24 mouse cellular contexts compared by ENCODE assay signal in genomic region chr2:61807781-61808180, GRCm38 (mm10). TPM values are rescaled to one million over a fixed set of nuclear protein-coding genes. Genes with fewer than 3 reads are reported as not detected.
DNase-seq lines count a peak whose midpoint lies in the region; ATAC-seq lines count a peak whose summit lies in the region.
"Had no signal": no experiment of that assay in that cellular context is flagged by ENCODE, and none has a peak within 500 bp of the region (broad histone marks: within the 10 kb centered on the region; RNA-seq: fewer than 3 reads in every experiment).

No protein-coding gene starts in this region.

- H3K27me3 ChIP-seq in embryonic facial prominence, embryonic 11.5 days (ENCODE audit: control insufficient read depth, insufficient read depth, low read length): peaks cover 36% of the 10 kb centered on the region
- H3K27me3 ChIP-seq in embryonic facial prominence, embryonic 10.5 days (replicated peaks; ENCODE audit: low read depth, poor library complexity, severe bottlenecking): peaks cover 100% of the 10 kb centered on the region
- H3K27me3 ChIP-seq in midbrain, embryonic 11.5 days (ENCODE audit: control insufficient read depth, insufficient read depth, low read length): peaks cover 91% of the 10 kb centered on the region
- peaks cover 41% of the 10 kb centered on the region for H3K27me3 ChIP-seq in midbrain, embryonic 16.5 days (ENCODE audit: control insufficient read depth, insufficient read depth, low read depth, low read length)
- H3K27me3 ChIP-seq in forebrain, embryonic 15.5 days: peaks cover 24% of the 10 kb centered on the region

- H3K27ac ChIP-seq in embryonic facial prominence, embryonic 11.5 days (replicated peaks; ENCODE audit: low read depth, low read length): no peak overlapping the region
- H3K27ac ChIP-seq in embryonic facial prominence, embryonic 10.5 days (replicated peaks): no peak overlapping the region
- no peak overlapping the region for H3K27ac ChIP-seq in midbrain, embryonic 11.5 days (ENCODE audit: low read depth, low read length)
- no peak overlapping the region for H3K27ac ChIP-seq in midbrain, embryonic 16.5 days (ENCODE audit: low read length)
- peak overlapping the region; percentile 95 for H3K27ac ChIP-seq in forebrain, embryonic 15.5 days (replicated peaks)
- H3K27ac ChIP-seq: gastrocnemius, adult 2 months; hindbrain, embryonic 10.5 days; hindbrain, embryonic 15.5 days; intestine, embryonic 15.5 days; limb, embryonic 13.5 days; lung, embryonic 15.5 days; macrophage had no signal

- 10% methylated on average over 2 of the region's 2 CpGs for WGBS in embryonic facial prominence, embryonic 11.5 days
- WGBS in embryonic facial prominence, embryonic 10.5 days: 15% methylated on average over 2 of the region's 2 CpGs
- 6% methylated on average over 2 of the region's 2 CpGs for WGBS in midbrain, embryonic 11.5 days
- 24% methylated on average over 2 of the region's 2 CpGs for WGBS in midbrain, embryonic 16.5 days
- 21% methylated on average over 2 of the region's 2 CpGs for WGBS in forebrain, embryonic 15.5 days

- no peaks in the 10 kb centered on the region for H3K9me3 ChIP-seq in embryonic facial prominence, embryonic 11.5 days (replicated peaks; ENCODE audit: control insufficient read depth, low read length)
- no peaks in the 10 kb centered on the region for H3K9me3 ChIP-seq in embryonic facial prominence, embryonic 10.5 days
- H3K9me3 ChIP-seq in midbrain, embryonic 11.5 days (ENCODE audit: control insufficient read depth, low read length): no peaks in the 10 kb centered on the region
- no peaks in the 10 kb centered on the region; the same call in 1 of the 2 replicates for H3K9me3 ChIP-seq in midbrain, embryonic 16.5 days (replicated peaks; ENCODE audit: control insufficient read depth, low read length, poor library complexity, severe bottlenecking)
- no peaks in the 10 kb centered on the region for H3K9me3 ChIP-seq in forebrain, embryonic 15.5 days
- H3K9me3 ChIP-seq: hindbrain, embryonic 10.5 days; hindbrain, embryonic 15.5 days; intestine, embryonic 15.5 days; limb, embryonic 13.5 days; lung, embryonic 15.5 days had no signal

- ATAC-seq in embryonic facial prominence, embryonic 11.5 days (replicated peaks; ENCODE audit: insufficient number of reproducible peaks, low FRiP score, low TSS enrichment, low read depth): no peak
- no peak for ATAC-seq in midbrain, embryonic 11.5 days (ENCODE audit: low FRiP score)
- no peak for ATAC-seq in midbrain, embryonic 16.5 days
- ATAC-seq in forebrain, embryonic 15.5 days (replicated peaks): no peak
- ATAC-seq: intestine, embryonic 15.5 days had no signal

- no peak overlapping the region for H3K4me2 ChIP-seq in embryonic facial prominence, embryonic 11.5 days (ENCODE audit: low read depth, low read length)
- H3K4me2 ChIP-seq in midbrain, embryonic 11.5 days: no peak overlapping the region
- no peak overlapping the region for H3K4me2 ChIP-seq in midbrain, embryonic 16.5 days (ENCODE audit: low read length)
- H3K4me2 ChIP-seq in forebrain, embryonic 15.5 days (replicated peaks): peak overlapping the region; percentile 89
- H3K4me2 ChIP-seq: hindbrain, embryonic 15.5 days; liver, embryonic 11.5 days had no signal

- no peak overlapping the region for H3K4me3 ChIP-seq in embryonic facial prominence, embryonic 11.5 days (ENCODE audit: low read depth, low read length)
- H3K4me3 ChIP-seq in embryonic facial prominence, embryonic 10.5 days: no peak overlapping the region
- no peak overlapping the region for H3K4me3 ChIP-seq in midbrain, embryonic 11.5 days (ENCODE audit: low read depth, low read length)
- H3K4me3 ChIP-seq in midbrain, embryonic 16.5 days (ENCODE audit: low read depth, low read length): no peak overlapping the region
- H3K4me3 ChIP-seq in forebrain, embryonic 15.5 days: peak overlapping the region; percentile 50
- H3K4me3 ChIP-seq: hindbrain, embryonic 10.5 days; hindbrain, embryonic 15.5 days; intestine, embryonic 15.5 days had no signal

- DNase-seq in embryonic facial prominence, embryonic 11.5 days (ENCODE audit: low spot score): peak; percentile 20
- no peak for DNase-seq in embryonic facial prominence, embryonic 10.5 days (ENCODE audit: low spot score)
- DNase-seq in midbrain, embryonic 11.5 days (ENCODE audit: low spot score, missing footprints): peak; percentile 90
- no peak for DNase-seq in lung, postnatal 36 days
- DNase-seq in embryo, embryonic 11 days: no peak
- DNase-seq in spleen, postnatal 10 days (ENCODE audit: low spot score in 2 of 2): no peak
- DNase-seq: adrenal gland, adult 8-10 months; cerebellum, adult 11 months; cerebellum, adult 9-10 months; layer of hippocampus, adult 9-11 months; thymus, adult 2 months had no signal

- H3K4me1 ChIP-seq in embryonic facial prominence, embryonic 11.5 days (ENCODE audit: control insufficient read depth, insufficient read depth, low read length): peaks cover 1% of the 10 kb centered on the region; the same call in 1 of the 2 replicates
- H3K4me1 ChIP-seq in embryonic facial prominence, embryonic 10.5 days: peaks cover 33% of the 10 kb centered on the region
- H3K4me1 ChIP-seq in midbrain, embryonic 11.5 days (ENCODE audit: control insufficient read depth, insufficient read depth, low read length): peaks cover 14% of the 10 kb centered on the region; the same call in 1 of the 2 replicates
- H3K4me1 ChIP-seq in midbrain, embryonic 16.5 days (ENCODE audit: control insufficient read depth, insufficient read depth, low read length): peaks cover 20% of the 10 kb centered on the region
- peaks cover 36% of the 10 kb centered on the region for H3K4me1 ChIP-seq in forebrain, embryonic 15.5 days

- no peaks in the 10 kb centered on the region for H3K36me3 ChIP-seq in embryonic facial prominence, embryonic 11.5 days (replicated peaks; ENCODE audit: control insufficient read depth, insufficient read depth, low read depth, low read length)
- no peaks in the 10 kb centered on the region for H3K36me3 ChIP-seq in embryonic facial prominence, embryonic 10.5 days (replicated peaks)
- no peaks in the 10 kb centered on the region for H3K36me3 ChIP-seq in midbrain, embryonic 11.5 days (ENCODE audit: control insufficient read depth, insufficient read depth, low read length)
- no peaks in the 10 kb centered on the region for H3K36me3 ChIP-seq in midbrain, embryonic 16.5 days (ENCODE audit: control insufficient read depth, insufficient read depth, low read length)
- H3K36me3 ChIP-seq in forebrain, embryonic 15.5 days: no peaks in the 10 kb centered on the region
- H3K36me3 ChIP-seq: hindbrain, embryonic 10.5 days; hindbrain, embryonic 15.5 days; intestine, embryonic 15.5 days; limb, embryonic 13.5 days; lung, embryonic 15.5 days had no signal

- H3K9ac ChIP-seq in embryonic facial prominence, embryonic 11.5 days (replicated peaks; ENCODE audit: low read length): no peak overlapping the region
- H3K9ac ChIP-seq in midbrain, embryonic 11.5 days (ENCODE audit: low read length): no peak overlapping the region
- no peak overlapping the region for H3K9ac ChIP-seq in midbrain, embryonic 16.5 days (ENCODE audit: low read depth, low read length)
- H3K9ac ChIP-seq in forebrain, embryonic 15.5 days (replicated peaks): peak overlapping the region; percentile 76; the same call in 1 of the 2 replicates
- H3K9ac ChIP-seq: hindbrain, embryonic 15.5 days; intestine, embryonic 15.5 days; limb, embryonic 13.5 days; lung, embryonic 15.5 days had no signal

RNA-seq across cellular contexts. Expression of gene Tbr1, which starts 5.1 kb away (rescaled TPM):
- 0.57 and 0.65 TPM in 2 replicates for polyA plus RNA-seq in embryonic facial prominence, embryonic 11.5 days (2014; fragmentation: Nextera tagmentation; extraction: Ambion mirVana)
- 0.13 and 0.30 TPM in 2 replicates for polyA plus RNA-seq in embryonic facial prominence, embryonic 10.5 days (2016; fragmentation: Nextera tagmentation; extraction: Ambion mirVana)
- 0.52 and 2.1 TPM in 2 replicates for polyA plus RNA-seq in midbrain, embryonic 11.5 days (2014; fragmentation: Nextera tagmentation; extraction: Ambion mirVana)
- 2.4 and 3.3 TPM in 2 replicates for polyA plus RNA-seq in midbrain, embryonic 16.5 days (2015; fragmentation: Nextera tagmentation; extraction: Ambion mirVana)
- 60.8 and 61.6 TPM in 2 replicates for polyA plus RNA-seq in forebrain, embryonic 15.5 days (2015; fragmentation: Nextera tagmentation; extraction: Ambion mirVana)
- polyA plus RNA-seq: heart, embryonic 14.5 days; intestine, embryonic 15.5 days; large intestine, adult 2 months; liver, embryonic 16.5 days; macrophage had no signal

Comparison
In these comparisons a context has a peak if more than half of its experiments do, and no peak if none do; other contexts are left out.
1. DNase-seq: peak in embryonic facial prominence, embryonic 11.5 days (single experiment) and midbrain, embryonic 11.5 days (single experiment); none in embryonic facial prominence, embryonic 10.5 days (single experiment), lung, postnatal 36 days (single experiment), embryo, embryonic 11 days (single experiment) and spleen, postnatal 10 days (0 of 2).
2. RNA of gene Tbr1, which starts 5.1 kb away (polyA plus RNA-seq): 60.8 to 61.6 TPM in forebrain, embryonic 15.5 days; 2.4 to 3.3 TPM in midbrain, embryonic 16.5 days, 0.52 to 2.1 TPM in midbrain, embryonic 11.5 days, 0.57 to 0.65 TPM in embryonic facial prominence, embryonic 11.5 days and 0.13 to 0.30 TPM in embryonic facial prominence, embryonic 10.5 days; every median in the first group is over 10 times any median in the second.